Mouse (Mus musculus): ENCODE measurements around the gene Hspb8. TPM values are rescaled to one million over a fixed set of nuclear protein-coding genes. Genes with fewer than 3 reads are reported as not detected.
"Not testable (repeated sequence)": the region's sequence is repeated elsewhere in the genome, so short reads cannot be mapped to it uniquely, and the experiment has no call there.

The Hspb8 gene
- total RNA-seq, 2 experiments from 2014 or later = 232 to 400 TPM

GRCm38 (mm10) chr5:116434976-116435850, 12.5 kb upstream of the Hspb8 start:
- DNase-seq (ENCODE audit: low spot score) = no peak

DNA sequence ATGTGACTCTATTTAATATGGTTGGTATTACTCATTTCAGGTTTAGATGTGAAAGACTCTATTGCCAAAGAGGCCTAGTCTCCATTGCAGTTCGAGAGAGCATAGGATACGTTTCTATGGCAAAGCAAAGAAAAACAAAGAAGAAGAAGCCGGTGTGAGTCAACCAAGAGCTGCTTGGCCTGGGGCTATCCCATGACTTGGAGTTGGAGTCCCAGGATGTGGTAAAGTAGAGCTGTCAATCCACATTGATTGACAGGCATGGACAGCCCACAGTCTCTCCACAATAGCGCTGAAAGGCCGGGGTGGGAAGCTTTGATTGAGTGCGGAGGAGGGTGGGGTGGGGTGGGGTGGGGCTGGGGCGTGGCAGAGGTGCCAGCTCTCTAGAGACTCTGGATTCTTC, 10.2 kb upstream of the Hspb8 start:
- no peak for DNase-seq (ENCODE audit: low spot score)

- no peak for DNase-seq (ENCODE audit: low spot score)
Observed at GRCm38 (mm10) chr5:116426701-116427100, 4.0 kb upstream of the Hspb8 start.

GRCm38 (mm10) chr5:116425709-116426108, 3.0 kb upstream of the Hspb8 start:
- DNase-seq (ENCODE audit: low spot score) = not testable (repeated sequence)

- peak; percentile 78 for DNase-seq (ENCODE audit: low spot score)
Observed at GRCm38 (mm10) chr5:116425273-116425672, 2.6 kb upstream of the Hspb8 start.

GRCm38 (mm10) chr5:116423746-116424145, 1.1 kb upstream of the Hspb8 start:
- no peak for DNase-seq (ENCODE audit: low spot score)

- DNase-seq (ENCODE audit: low spot score) = no peak
Observed at GRCm38 (mm10) chr5:116421791-116422481, 728 bp downstream of the Hspb8 start.

- DNase-seq (ENCODE audit: low spot score) = no peak
Observed at GRCm38 (mm10) chr5:116420759-116421225, 1.9 kb downstream of the Hspb8 start.

DNA sequence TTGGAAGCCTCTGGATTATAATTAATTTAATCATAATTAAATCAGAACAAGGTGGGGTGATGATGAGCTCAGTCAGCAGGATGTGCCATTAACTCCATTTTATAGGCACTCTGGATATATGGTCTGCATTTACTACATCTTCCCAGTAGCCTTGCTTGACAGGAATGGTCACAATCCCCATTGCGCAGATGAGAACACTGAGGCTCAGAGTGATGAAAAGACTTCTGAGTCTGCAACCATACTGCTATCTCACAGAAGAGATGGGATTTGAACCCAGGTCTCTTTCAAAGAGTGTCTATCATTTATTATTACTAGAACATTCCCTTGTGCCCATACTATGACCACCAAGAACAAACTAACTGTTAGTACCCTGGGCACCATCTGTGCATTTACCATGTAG, 2.5 kb downstream of the Hspb8 start:
- no peak for DNase-seq (ENCODE audit: low spot score)

GRCm38 (mm10) chr5:116419322-116420045, 3.2 kb downstream of the Hspb8 start:
- peak; percentile 76 for DNase-seq (ENCODE audit: low spot score)

- DNase-seq (ENCODE audit: low spot score) = no peak
Observed at GRCm38 (mm10) chr5:116416208-116416607, 6.5 kb downstream of the Hspb8 start.

- no peak for DNase-seq (ENCODE audit: low spot score)
Observed at GRCm38 (mm10) chr5:116409689-116410590, 12.7 kb downstream of the Hspb8 start.

GRCm38 (mm10) chr5:116408965-116409364, 13.7 kb downstream of the Hspb8 start:
- no peak for DNase-seq (ENCODE audit: low spot score)

- DNase-seq (ENCODE audit: low spot score) = no peak
Observed at GRCm38 (mm10) chr5:116407936-116408335, 14.7 kb downstream of the Hspb8 start.

DNA sequence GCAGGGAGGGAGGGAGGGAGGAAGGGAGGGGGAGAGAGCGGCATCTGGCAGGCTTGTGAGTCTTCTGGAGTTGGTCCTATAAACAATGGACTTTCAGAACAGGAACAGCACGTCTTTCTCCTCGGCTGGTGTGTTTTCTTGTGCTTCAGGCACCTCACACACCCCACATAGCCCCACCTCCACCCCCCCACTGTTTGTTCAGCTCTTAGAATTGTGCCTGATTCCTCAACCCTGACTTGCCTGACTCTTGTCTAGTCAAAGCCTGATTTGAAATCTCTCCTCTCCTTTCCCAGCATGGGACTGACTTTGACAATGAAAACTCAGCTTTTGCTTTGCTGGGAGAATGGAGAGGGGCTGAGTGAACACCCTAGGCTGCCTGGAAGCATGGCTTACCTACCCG, 15.3 kb downstream of the Hspb8 start:
- no peak for DNase-seq (ENCODE audit: low spot score)

- no peak for DNase-seq (ENCODE audit: low spot score)
Observed at GRCm38 (mm10) chr5:116406507-116406906, 16.2 kb downstream of the Hspb8 start.

DNA sequence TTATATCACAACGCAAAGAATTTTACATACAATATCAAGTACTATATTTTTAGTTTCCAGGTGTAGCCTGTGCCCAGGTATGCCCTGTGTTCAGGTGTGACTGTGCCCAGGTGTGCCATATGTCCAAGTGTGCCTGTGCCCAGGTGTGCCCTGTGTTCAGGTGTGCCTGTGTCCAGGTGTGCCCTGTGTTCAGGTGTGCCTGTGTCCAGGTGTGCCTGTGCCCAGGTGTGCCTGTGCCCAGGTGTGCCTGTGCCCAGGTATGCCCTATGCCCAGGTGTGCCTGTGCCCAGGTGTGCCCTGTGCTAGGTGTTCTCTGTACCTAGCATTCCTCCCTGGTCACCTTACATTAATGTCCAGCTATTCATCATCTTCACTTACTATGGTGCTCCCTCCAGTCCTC, 16.7 kb downstream of the Hspb8 start:
- DNase-seq (ENCODE audit: low spot score) = no peak

DNA sequence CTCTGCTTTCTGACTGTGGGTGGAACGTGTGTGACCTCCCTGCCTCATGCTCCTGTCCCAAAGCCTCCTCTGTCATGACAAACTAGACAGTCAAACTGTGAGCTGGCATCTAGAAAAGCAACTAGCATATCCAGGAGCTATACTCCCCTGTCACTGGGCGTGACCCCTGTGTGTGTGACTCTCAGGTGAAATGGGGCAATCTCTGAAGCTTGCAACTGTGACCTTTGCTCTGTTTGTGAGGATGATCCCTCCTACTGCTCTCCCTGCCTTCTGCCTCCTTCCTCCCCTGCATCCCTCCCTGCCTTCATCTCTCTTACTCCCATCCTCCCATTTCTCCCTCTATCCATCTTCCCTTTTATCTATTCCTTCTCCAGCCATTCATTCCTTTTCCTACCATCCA, 18.6 kb downstream of the Hspb8 start:
- no peak for DNase-seq (ENCODE audit: low spot score)

- DNase-seq (ENCODE audit: low spot score) = no peak
Observed at GRCm38 (mm10) chr5:116400801-116401200, 21.9 kb downstream of the Hspb8 start.

GRCm38 (mm10) chr5:116400042-116400730, 22.5 kb downstream of the Hspb8 start:
- DNase-seq (ENCODE audit: low spot score) = no peak

All from gastrocnemius, adult 18-20 months (tissue).